Mouse (Mus musculus) forebrain, embryonic 12.5 days (tissue): Measurements from ENCODE around the gene Irf2. TPM values are rescaled to one million over a fixed set of nuclear protein-coding genes. Genes with fewer than 3 reads are reported as not detected.

ENCODE experiments used
- ATAC-seq: fragments of 200-750 bp; cut with Nextera tagmentation; 2 replicates; pipeline ENCODE4 v1.8.0; 2017; ENCODE audit warnings: moderate TSS enrichment; ENCODE audit not compliant: low FRiP score
- H3K27ac ChIP-seq: fragments of 300-500 bp; sonication (generic); 2 replicates; pipeline ENCODE4 v1.5.1; 2016; ENCODE audit warnings: mild to moderate bottlenecking
- H3K27me3 ChIP-seq: fragments of 300-500 bp; sonication (generic); 2 replicates; pipeline ENCODE4 v1.6.1; 2016; ENCODE audit warnings: mild to moderate bottlenecking
- H3K36me3 ChIP-seq: fragments of 300-500 bp; sonication (generic); replicated peaks from 2 replicates; pipeline ENCODE4 v1.6.1; 2016; ENCODE audit warnings: mild to moderate bottlenecking
- H3K4me1 ChIP-seq: fragments of 300-500 bp; sonication (generic); 2 replicates; pipeline ENCODE4 v1.6.1; 2016
- H3K4me2 ChIP-seq: fragments of 300-500 bp; sonication (generic); 2 replicates; pipeline ENCODE4 v1.6.1; 2016; ENCODE audit warnings: mild to moderate bottlenecking, moderate library complexity
- H3K4me3 ChIP-seq: fragments of 300-500 bp; sonication (generic); replicated peaks from 2 replicates; pipeline ENCODE4 v1.5.1; 2016; ENCODE audit warnings: mild to moderate bottlenecking
- H3K9ac ChIP-seq: fragments of 300-500 bp; sonication (generic); 2 replicates; pipeline ENCODE4 v1.6.1; 2016; ENCODE audit warnings: mild to moderate bottlenecking
- H3K9me3 ChIP-seq: fragments of 300-500 bp; sonication (generic); 2 replicates; pipeline ENCODE4 v1.6.1; 2016
- WGBS: fragments of 180-500 bp; shearing (Covaris S2); methylation state at CpG from one replicate; pipeline ENCODE4 v1.1.7; 2016; 5-methylcytosine and 5-hydroxymethylcytosine counted together
- polyA plus RNA-seq: library from polyadenylated mRNA; unstranded; fragments of >200 nt; fragmentation: Nextera tagmentation; extraction: Ambion mirVana; gene quantifications from 2 replicates; pipeline ENCODE4 v1.2.1, GENCODE M21; 2016

Irf2 gene
- polyA plus RNA-seq, 1 experiment from 2014 or later: 11.7 TPM

DNA sequence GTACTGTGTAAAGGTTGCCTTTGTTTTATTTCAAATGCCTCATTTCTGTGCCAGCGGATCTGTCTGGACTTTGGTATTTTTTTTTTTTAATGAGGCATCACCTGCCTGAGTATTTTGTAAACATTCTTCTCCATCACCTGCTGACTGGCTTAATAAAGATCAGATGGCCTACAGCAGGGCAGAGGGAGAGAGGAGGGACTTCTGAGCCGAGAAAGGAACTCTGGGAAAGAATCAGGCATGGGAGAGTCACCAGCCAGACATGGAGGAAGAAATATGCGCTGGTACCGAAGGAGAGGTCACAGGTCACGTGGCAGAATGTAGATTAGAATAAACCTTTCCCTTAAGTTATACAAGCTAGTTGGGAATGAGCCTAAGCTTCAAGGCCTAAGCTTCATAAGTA lies 143.2 kb downstream of the Irf2 start:
- Histone ChIP-seq H3K27ac (no peak overlapping the region), H3K27me3 (no peaks in the 10 kb centered on the region), H3K4me1 (peaks cover 3% of the 10 kb centered on the region; the same call in 1 of the 2 replicates), H3K9me3 (no peaks in the 10 kb centered on the region), H3K9ac (no peak overlapping the region), H3K36me3 (no peaks in the 10 kb centered on the region), H3K4me2 (no peak overlapping the region), H3K4me3 (no peak overlapping the region)
- ATAC-seq: no peak
- 64% methylated on average over 5 of the region's 5 CpGs for WGBS

DNA sequence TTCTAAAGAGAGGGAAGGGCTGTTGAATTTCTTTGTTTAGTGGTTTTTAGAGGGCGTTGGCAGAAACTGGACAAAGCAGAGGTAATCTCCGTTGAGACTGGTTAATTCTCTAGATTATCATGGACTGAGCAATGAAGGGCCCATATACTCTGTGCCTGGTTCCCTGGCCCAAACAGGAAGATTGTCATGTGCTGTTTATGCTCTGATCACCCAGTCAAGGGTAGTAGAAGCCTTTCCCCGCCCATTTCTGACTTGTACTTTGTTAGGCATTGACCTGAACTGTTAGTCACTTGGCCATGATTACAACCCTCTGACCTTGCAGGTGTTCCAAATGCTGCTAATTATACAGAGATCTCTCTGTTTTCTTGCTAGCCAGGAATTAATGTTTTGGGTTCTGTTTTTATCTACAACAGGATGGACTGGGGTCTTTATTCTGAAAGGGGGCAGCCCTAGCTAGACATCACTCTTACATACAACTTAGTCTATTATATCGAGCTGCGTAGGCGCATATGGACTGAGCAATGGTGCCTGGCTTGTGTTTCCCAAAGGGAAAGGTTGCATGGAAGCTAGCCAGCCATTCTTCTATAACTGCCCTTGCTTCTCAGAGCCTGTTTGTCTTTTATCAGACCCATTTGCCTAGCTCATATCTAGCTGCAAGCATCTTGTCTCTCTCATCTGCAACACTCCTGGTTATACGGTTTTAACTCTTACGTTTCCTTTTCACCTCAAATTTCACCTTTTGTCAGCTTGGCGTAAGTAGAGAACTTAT lies 143.9 kb downstream of the Irf2 start:
- no peak overlapping the region for H3K4me3 ChIP-seq
- no peak overlapping the region for H3K9ac ChIP-seq
- peaks cover 3% of the 10 kb centered on the region; the same call in 1 of the 2 replicates for H3K4me1 ChIP-seq
- no peaks in the 10 kb centered on the region for H3K36me3 ChIP-seq
- no peaks in the 10 kb centered on the region for H3K27me3 ChIP-seq
- no peak overlapping the region for H3K27ac ChIP-seq
- ATAC-seq: no peak
- no peaks in the 10 kb centered on the region for H3K9me3 ChIP-seq
- 89% methylated on average over 9 of the region's 9 CpGs for WGBS
- no peak overlapping the region for H3K4me2 ChIP-seq

DNA sequence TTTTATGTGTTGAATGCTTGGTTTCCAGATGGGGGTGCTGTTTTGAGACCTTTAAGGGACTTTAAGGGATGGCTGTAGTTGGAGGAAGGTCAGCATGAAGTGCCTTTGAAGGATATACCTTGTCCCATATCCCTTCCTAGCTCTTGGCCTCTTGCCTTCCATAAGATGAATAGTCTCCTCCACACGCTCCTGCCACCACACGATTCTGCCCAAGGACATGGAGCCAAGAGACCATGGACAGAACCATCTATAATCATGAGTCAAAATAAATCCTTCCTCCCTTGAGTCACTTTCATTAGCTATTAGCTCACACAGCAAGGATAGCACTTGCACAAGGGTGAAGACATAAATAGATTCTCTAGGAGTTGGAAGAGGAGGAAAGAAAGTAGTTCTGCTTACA lies 146.3 kb downstream of the Irf2 start:
- Histone ChIP-seq H3K27ac (no peak overlapping the region), H3K4me3 (no peak overlapping the region), H3K36me3 (no peaks in the 10 kb centered on the region), H3K9ac (no peak overlapping the region), H3K27me3 (no peaks in the 10 kb centered on the region), H3K4me1 (peaks cover 3% of the 10 kb centered on the region; the same call in 1 of the 2 replicates), H3K4me2 (no peak overlapping the region), H3K9me3 (no peaks in the 10 kb centered on the region)
- ATAC-seq: no peak
- 93% methylated on average over 2 of the region's 2 CpGs for WGBS

DNA sequence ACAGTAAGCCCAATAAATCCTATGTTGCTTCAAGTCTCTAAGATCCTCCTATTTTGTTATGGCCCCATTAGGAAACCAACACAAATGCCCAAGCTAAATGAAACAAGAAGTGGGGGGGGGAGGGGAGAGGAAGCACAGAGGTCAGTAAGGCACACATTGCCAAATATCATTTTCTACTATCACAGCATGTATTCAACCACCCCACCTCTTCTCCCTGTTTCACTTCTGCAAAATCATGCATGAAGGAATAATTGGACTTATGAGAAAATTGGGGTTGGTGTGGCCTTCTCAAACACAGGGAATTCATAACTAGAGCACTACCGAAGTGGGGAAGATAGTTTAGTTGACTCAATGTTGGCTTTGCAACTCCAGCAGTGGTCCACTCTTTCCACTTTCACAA lies 146.7 kb downstream of the Irf2 start:
- Histone ChIP-seq H3K9ac (no peak overlapping the region), H3K36me3 (no peaks in the 10 kb centered on the region), H3K27ac (no peak overlapping the region), H3K9me3 (no peaks in the 10 kb centered on the region), H3K4me1 (peaks cover 3% of the 10 kb centered on the region; the same call in 1 of the 2 replicates), H3K27me3 (no peaks in the 10 kb centered on the region), H3K4me2 (no peak overlapping the region), H3K4me3 (no peak overlapping the region)
- WGBS: 86% methylated on average over 1 of the region's 1 CpGs
- ATAC-seq: no peak

DNA sequence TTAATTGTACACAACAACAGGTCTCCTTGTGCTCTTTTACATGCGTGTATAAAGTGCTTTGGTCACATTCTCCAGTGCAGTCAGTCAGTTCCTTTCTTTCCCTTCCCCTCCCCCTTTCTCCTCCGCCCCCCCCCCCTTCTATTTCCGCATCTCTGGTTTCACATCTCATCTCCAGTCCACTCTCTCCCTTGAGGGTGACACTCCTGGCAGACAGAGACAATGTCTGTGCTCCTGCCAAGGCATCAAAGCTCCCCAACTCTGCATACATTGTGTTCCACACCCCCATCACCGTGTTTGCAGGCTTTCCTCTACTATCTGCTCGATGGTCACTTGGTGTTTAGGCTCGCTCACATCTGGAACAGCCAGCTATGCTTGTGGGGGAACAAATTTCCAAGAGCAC lies 147.9 kb downstream of the Irf2 start:
- Histone ChIP-seq H3K4me1 (no peaks in the 10 kb centered on the region), H3K9me3 (no peaks in the 10 kb centered on the region), H3K9ac (no peak overlapping the region), H3K27me3 (no peaks in the 10 kb centered on the region), H3K4me2 (no peak overlapping the region), H3K27ac (no peak overlapping the region), H3K36me3 (no peaks in the 10 kb centered on the region), H3K4me3 (no peak overlapping the region)
- 73% methylated on average over 6 of the region's 6 CpGs for WGBS
- no peak for ATAC-seq

DNA sequence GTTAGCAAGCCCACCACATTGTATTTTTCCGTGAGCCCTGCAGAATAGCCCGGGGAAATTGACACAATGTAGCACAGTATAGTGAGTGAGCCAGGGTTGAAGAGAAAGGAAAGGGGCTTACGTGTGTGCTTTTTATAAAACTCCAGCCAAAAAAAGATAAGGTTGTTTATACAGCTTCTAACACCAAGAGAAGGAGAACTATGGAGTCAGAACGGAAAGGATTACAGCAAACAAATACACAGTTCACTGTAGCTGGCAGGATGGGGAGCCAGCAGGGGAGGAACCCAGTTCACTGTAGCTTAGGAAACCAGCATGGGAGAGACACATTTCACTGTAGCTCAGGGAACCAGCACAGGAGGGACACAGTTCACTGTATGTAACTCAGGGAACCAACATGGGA lies 149.0 kb downstream of the Irf2 start:
- no peaks in the 10 kb centered on the region for H3K36me3 ChIP-seq
- H3K9me3 ChIP-seq: no peaks in the 10 kb centered on the region
- no peak for ATAC-seq
- no peaks in the 10 kb centered on the region for H3K4me1 ChIP-seq
- H3K27ac ChIP-seq: no peak overlapping the region
- H3K27me3 ChIP-seq: no peaks in the 10 kb centered on the region
- WGBS: 66% methylated on average over 4 of the region's 4 CpGs
- no peak overlapping the region for H3K4me2 ChIP-seq
- no peak overlapping the region for H3K9ac ChIP-seq
- no peak overlapping the region for H3K4me3 ChIP-seq

DNA sequence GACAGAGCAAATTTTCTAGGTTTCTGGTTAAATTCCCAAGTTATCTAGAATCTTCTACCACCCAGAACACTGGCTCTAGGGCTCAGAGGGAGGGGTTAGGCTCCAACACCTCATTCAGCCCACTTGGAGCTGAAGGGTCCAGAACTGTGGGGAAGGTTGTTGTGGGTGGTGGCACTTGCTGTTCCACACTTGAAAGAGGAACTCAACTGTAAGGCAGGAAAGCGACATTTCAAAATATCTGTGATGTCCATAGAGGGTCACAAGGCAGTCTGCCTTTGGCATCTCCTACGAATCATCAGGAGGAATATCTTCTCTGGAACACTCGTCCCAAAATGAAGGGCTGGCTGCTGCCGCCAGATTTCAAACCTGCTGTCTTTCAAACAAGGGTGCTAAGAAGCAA lies 150.7 kb downstream of the Irf2 start:
- Histone ChIP-seq H3K9ac (no peak overlapping the region), H3K27me3 (no peaks in the 10 kb centered on the region), H3K36me3 (no peaks in the 10 kb centered on the region), H3K4me3 (no peak overlapping the region), H3K4me2 (no peak overlapping the region), H3K27ac (no peak overlapping the region), H3K9me3 (no peaks in the 10 kb centered on the region), H3K4me1 (no peaks in the 10 kb centered on the region)
- 89% methylated on average over 4 of the region's 4 CpGs for WGBS
- ATAC-seq: no peak

DNA sequence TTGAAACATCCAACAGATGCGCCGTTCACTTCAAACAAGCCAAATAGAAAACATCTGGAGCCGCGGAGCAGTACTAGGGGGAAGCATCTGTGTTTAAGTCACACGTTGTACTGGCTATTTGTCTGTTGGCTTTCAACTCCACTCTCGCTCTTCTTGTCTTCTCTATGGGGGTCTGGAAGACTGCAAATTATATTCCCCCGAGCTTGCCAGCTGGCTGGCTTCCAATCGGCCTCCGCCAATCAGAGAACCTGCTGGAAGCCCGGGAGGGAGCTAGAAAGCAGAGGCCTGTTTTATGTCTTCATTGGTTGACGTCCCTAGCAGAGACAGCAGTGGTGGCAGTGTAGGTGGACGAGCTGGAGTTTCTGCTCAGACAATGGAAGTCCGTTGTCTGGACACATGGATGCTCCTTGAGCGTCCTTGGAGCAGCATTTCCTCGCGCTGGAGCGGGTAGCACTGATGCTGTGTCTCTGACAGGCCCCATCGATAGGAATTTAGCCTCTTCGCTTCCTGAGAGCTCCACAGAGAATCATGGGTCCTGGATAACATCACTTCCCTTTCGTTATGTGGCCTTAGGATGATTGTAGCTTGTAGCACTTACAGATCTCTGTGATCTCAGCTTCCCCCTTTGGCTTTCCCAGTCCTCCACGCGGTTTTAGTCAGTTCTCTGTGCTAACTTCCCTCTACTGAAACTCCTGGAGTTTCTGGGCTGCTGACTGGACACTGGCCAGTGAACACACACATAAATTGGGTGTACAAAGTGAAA lies 153.2 kb downstream of the Irf2 start:
- no peak; the same call in 1 of the 2 replicates for ATAC-seq
- no peaks in the 10 kb centered on the region for H3K9me3 ChIP-seq
- WGBS: 75% methylated on average over 22 of the region's 22 CpGs

DNA sequence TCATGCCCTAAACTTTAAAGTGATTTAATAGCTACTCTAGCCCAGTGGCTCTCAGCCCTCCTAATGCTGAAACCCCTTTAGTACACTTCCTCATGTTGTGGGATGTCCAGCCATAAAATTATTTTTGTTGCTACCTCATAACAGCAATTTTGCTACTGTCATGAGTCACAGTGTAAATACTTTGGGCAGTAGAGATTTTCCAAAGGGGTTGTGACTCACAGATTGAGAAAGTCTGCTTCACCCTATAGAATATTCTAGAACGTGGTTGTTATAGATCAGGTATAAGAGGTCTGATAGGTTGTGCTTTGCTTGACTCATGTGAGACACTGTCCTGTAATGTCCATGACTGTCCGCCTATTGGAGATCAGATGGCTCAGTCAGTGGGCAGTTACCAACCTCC lies 154.9 kb downstream of the Irf2 start:
- no peak for ATAC-seq
- Histone ChIP-seq H3K4me1 (no peaks in the 10 kb centered on the region), H3K27ac (no peak overlapping the region), H3K36me3 (no peaks in the 10 kb centered on the region), H3K4me3 (no peak overlapping the region), H3K27me3 (peaks cover 23% of the 10 kb centered on the region), H3K4me2 (no peak overlapping the region), H3K9me3 (no peaks in the 10 kb centered on the region), H3K9ac (no peak overlapping the region)
- 90% methylated on average over 2 of the region's 2 CpGs for WGBS

More for the DNA sequence above, 153.2 kb downstream of the Irf2 start:
- peaks cover 12% of the 10 kb centered on the region; the same call in 1 of the 2 replicates for H3K27me3 ChIP-seq
- H3K4me3 ChIP-seq: no peak overlapping the region
- H3K27ac ChIP-seq: no peak overlapping the region
- H3K4me1 ChIP-seq: no peaks in the 10 kb centered on the region
- no peak overlapping the region for H3K9ac ChIP-seq
- H3K4me2 ChIP-seq: no peak overlapping the region
- H3K36me3 ChIP-seq: no peaks in the 10 kb centered on the region

DNA sequence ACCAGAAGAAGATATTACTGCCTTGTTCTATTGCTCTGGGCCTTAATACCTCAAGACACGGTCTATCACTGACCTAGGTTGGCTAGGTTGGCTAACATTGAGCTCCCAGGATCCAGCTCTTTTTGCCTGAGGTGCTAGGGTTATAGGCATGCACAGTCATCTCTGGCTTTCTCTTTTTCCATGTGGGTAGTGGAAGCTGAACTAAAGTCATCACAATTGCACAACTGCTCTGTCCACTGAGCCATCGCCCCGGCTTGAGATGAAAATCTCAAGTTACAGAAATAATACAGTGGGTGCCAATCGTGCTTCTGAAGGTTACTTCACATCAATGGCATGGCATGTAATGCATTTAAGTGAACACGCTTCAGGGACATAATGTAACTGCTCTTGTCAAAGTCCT lies 156.5 kb downstream of the Irf2 start:
- Histone ChIP-seq H3K9me3 (no peaks in the 10 kb centered on the region), H3K4me2 (no peak overlapping the region), H3K27me3 (peaks cover 31% of the 10 kb centered on the region), H3K27ac (no peak overlapping the region), H3K9ac (no peak overlapping the region), H3K4me3 (no peak overlapping the region), H3K36me3 (no peaks in the 10 kb centered on the region), H3K4me1 (no peaks in the 10 kb centered on the region)
- WGBS: 92% methylated on average over 5 of the region's 5 CpGs
- ATAC-seq: no peak

DNA sequence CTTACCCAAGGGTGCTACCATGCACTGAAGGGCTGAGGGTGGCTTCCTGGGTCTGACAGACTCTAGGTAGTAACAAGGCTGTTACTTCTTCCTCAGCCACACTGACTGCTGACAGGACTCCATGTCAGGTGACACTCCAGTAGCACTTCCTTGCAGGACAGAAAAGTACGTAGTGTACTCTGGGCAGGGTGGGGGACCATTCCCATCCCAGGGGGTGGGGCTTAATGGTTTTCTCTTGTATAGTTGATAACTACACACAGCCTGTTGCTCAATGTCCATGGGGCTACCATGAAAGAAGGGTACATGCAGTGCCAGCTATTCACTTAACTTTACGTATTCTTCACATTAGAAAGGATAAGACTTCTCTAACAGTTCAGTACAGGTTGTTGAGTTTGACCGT lies 157.2 kb downstream of the Irf2 start:
- H3K4me2 ChIP-seq: no peak overlapping the region
- H3K9ac ChIP-seq: no peak overlapping the region
- H3K4me3 ChIP-seq: no peak overlapping the region
- 95% methylated on average over 3 of the region's 3 CpGs for WGBS
- ATAC-seq: no peak
- H3K36me3 ChIP-seq: no peaks in the 10 kb centered on the region
- H3K9me3 ChIP-seq: no peaks in the 10 kb centered on the region
- no peak overlapping the region for H3K27ac ChIP-seq
- H3K4me1 ChIP-seq: no peaks in the 10 kb centered on the region
- H3K27me3 ChIP-seq: peaks cover 31% of the 10 kb centered on the region
